Mouse (Mus musculus) T-cell, adult 2 months (primary cell): ENCODE data around the gene Gng7.
"Not testable (repeated sequence)": the region's sequence is repeated elsewhere in the genome, so short reads cannot be mapped to it uniquely, and the experiment has no call there.

Experiments used
- DNase-seq: peaks from one replicate; pipeline ENCODE4 v3.0.0; 2022; ENCODE audit warnings: low spot score

The Gng7 gene

DNA sequence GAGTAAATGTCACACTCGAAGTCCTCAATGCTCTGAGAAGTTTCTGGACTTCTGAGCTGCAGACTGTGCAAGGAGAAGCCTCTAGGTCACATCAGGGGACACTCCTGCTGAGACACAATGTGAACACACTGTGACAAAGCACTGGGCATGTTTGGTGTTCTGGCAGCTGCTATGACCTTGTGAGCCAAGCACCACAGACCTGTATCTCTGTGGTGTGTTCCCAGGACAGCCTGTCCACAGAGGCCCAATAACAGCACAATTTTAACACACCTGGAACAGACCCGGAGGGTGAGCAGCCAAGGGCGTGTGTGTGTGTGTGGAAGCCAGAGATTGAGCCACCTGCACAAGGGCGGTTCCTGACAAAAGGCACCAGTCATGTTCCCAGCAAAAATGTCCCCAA is 20.1 kb downstream of the Gng7 start:
- no peak for DNase-seq

DNA sequence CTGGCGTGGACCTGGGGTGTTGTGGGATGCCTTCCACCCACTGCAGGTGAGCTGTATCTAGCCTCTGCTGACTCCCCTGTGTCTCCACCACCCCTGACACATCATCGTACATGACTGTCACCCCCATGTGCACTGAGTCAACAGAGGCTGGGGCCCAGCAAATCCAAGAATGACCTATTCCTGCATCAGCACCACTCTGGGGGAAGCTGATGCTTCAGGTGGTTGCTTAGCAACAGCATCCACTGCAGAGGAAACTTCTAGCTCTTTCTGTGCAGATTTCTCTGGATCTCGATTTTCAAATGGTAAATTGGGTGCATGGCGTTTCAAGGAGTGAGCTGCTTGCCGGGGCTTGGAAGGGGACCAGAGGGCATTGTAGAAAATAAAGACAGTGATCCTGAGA is 21.5 kb downstream of the Gng7 start:
- no peak for DNase-seq

DNA sequence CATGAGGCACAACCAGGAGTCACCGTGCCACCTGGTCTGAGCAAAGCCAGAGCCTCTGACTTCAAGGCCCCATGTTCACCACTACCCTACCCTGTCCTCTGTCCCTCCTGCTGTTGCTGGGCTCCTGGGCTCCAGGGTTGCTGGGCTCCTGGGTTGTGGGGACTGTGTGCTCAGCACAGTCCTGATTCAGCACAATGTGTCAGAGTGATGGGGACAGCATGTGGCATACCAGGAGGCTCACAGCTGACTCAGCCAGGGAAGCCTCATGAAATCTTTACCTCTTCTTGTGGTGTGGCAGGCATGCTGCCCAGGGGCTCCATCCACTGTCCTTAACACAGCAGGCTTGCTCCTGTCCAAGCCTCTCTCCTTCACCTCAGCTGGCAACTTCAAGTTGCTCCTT is 22.8 kb downstream of the Gng7 start:
- no peak for DNase-seq

DNA sequence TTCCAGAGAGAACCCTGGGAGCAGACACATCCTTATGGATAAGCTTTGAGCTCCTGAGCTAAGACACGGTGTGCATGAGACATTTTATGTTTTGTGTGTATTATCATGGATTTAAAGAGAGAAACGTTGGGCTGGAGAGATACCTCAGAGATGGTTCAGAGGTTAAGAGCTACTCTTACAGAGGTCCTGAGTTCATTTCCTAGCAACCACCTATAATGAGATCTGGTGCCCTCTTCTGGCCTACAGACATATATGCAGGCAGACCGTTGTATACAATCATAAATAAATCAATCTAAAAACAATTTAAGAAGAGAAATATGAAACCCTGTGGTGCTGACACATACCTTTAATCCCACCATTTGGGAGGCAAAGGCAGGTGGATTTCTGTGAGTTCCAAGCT is 23.7 kb downstream of the Gng7 start:
- DNase-seq = peak; percentile 51

DNA sequence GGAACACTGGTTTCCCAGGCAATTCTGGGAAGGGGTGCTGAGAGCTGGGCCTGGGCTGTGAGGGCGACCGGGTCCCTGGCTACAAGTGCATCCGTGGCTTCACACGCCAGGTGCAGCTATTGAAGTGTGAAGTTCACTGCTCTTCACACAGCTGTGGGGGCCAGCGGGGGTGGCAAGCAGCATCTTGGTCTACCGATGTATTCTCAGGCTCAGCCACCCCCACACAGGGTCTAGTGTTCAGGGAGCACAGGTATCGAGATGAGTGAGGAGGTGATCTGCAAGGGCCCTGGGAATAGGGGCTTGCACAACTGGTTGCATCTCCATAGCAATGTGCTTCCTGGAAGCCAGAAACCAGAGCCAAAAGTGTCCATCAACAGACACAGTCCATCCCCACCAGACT is 24.3 kb downstream of the Gng7 start:
- no peak for DNase-seq

DNA sequence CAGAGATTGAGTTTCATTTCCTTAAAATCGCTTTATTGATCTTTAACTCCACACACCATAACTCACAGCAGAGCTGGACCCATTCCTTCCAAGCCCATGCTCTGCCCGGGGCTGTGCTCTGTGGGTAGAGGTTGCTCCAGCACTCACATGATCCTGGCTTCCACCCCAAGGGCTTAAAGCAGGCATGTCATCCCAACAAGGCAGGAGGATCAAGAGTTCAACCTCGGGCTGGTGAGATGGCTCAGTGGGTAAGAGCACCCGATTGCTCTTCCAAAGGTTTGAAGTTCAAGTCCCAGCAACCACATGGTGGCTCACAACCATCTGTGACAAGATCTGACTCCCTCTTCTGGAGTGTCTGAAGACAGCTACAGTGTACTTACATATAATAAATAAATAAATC is 24.9 kb downstream of the Gng7 start:
- DNase-seq = not testable (repeated sequence)

DNA sequence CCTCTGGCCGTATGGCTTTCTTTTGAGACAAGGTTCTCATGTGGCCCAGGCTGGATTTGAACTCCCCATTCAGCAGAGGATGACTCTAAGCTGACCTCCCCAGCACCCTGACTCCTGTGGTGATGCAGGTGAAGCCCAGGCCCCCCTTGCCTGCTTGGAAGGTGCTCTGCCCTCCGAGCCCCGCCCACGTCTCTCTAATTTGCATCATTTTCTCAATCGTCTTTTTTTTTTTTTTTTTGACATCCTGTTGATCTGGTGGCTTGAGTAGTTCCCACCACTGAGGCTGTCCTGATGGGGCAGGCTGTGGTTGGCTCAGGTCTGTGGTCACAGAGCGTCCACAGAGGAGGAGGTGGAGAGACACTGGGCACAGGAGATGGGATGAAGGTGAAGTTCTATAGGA is 25.3 kb downstream of the Gng7 start:
- peak; percentile 47 for DNase-seq

DNA sequence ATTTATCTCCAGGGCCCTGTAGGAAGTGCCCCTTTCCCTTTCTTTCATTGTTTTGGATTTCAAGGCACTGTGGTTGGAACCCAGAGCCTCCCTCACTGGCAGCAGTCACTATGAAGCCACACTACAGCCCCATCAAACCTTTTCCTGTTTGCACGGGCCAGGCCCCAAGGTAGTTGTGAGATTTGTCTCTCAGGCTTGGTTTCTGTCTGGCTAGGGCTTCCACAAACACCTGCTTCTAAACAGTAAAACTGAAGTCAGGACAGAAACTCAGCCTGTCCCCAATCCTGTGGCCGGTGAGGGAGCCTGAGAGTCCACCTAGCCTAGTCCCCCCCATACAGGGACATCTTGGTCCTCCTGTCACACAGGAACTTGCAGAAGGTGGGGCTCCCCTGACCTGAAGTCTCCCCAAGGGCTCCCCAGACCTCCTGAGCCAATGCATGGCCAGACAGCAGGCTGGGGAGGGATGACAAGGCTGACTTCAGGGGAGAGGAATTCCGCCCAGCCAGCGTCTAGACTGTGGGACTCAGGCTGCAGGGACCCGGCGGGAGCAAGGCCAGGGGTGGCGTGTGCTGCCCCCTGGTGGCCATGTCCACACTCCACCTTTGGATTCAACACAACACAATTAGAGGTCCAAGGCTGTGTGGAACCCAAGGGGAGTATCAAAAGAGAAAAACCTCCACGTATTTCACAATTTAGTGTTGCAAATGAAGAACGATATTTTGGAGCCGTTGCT is 26.9 kb downstream of the Gng7 start:
- DNase-seq = peak; percentile 70

DNA sequence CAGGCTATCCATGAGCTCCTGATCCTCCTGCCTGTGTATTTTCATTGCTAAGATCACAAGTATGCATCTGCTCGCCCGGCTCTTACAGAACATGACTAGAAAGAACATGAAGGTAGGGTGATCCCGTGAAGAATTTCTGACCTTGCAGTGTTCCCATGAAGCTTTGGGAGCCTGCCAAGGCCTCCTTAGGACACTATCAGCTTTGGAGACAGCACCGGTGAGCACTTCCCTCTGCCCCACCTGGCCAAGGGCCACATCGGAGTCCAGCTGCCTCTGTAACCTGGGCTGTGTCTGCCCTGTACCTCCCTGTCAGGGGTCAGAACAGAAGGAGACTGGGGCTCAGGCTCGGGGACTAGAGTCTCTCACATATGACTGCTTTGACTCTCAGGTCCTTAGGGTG is 28.0 kb downstream of the Gng7 start:
- DNase-seq = no peak

DNA sequence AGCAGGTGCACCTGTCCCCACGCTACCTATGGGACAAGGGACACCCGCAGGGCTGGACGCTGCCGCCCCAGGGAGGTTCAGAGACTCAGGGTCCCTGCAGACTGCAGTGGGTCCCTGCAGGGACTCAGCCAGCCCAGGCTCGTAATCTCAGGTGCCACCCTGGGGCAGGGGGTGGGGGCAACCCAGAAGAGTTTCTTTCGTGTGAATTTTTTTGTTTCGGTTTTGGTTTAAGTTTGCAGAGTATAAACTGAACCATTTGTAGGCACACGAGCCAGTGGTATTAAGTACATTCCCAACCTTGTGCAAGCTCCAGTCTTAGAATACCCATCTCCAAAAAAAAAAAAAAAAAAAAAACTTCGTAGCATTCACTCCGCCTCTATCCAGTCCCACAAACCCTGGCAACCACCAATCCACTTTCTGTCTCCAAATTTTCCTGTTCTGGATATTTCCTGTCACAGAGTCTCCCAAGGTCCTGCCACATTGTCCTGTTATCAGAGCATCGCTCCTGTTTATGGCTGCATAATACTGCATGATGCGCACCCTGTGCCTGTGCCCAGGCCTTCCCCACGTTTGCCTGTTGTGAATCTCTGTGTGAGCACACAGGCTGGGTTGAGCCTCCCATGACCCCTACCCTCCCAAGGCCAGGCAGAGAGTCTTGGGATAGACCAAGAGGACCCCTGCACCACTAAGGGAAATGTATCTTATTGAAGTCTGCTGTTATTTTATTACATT is 28.6 kb downstream of the Gng7 start:
- peak; percentile 37 for DNase-seq

DNA sequence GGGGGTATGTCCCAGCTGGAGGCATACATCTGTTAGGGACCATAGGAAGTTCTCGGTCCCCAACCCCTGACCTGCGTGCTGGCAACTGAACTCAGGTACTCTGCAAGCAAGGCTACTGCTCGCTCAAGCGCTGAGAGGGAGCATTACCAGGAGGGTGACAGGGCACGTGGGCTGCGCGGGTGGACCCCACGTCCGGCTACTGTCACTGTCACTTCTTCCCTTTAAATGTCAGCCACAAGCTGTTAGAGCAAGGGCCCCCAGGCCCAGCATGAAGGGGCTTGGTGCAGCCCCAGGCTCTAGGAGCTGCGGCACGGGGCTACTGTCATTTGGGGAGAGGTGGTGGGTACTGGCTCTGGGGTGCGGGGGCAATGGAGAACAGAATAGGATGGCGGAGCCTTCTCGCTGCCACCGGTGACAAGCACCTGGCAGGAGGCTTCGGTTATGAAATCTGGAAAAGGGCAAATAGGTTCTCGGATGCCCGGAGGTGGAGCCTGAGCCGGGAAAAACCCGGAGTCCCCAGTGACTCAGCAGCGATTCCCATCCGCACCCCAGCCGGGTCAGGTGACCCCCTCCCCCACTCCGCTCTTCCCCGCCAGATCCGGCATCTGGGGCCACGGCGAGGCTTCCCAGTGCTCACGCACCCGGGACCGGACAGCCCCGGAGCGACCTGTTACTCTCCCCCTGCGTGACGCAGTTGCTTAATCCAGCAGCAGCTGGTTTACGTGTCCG is 29.3 kb downstream of the Gng7 start:
- DNase-seq = peak; percentile 39

DNA sequence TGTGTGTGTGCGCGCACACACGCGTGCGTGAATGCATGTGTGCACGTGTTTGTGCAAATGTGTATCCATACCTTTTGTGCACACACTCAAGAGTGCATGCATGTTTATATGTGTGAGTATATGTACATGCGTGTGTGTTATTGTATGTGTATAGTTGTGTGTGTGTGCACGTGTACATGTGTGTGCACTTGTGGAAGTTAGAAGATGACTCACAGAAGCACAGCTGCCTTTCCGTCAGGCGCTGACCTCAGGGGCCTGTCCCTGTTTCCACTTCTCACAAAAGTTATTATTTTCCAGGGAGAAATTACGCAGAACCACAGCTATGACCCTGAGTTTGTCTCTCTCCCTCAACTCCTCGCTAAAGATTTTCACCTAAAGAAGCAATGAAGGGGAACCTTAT is 30.5 kb downstream of the Gng7 start:
- DNase-seq = no peak

DNA sequence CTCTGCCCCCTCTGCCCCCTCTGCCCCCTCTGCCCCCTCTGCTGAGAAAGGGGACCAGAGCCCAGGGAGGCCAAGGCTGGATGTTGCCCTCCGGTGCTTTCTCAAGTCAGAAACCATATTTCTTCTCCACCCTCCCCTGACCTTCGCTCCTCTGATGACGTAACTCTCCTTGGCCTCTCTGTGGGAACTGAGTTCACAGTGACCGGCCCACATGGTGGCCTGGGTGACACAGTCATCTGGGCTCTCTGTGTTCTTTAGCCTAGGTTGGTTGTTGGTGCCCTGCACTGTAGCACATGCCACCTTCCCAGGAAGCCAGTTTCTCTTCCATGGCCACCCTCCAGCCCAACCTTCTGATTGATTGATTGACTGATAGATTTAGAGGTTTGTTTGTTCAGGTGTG is 32.4 kb downstream of the Gng7 start:
- no peak for DNase-seq

DNA sequence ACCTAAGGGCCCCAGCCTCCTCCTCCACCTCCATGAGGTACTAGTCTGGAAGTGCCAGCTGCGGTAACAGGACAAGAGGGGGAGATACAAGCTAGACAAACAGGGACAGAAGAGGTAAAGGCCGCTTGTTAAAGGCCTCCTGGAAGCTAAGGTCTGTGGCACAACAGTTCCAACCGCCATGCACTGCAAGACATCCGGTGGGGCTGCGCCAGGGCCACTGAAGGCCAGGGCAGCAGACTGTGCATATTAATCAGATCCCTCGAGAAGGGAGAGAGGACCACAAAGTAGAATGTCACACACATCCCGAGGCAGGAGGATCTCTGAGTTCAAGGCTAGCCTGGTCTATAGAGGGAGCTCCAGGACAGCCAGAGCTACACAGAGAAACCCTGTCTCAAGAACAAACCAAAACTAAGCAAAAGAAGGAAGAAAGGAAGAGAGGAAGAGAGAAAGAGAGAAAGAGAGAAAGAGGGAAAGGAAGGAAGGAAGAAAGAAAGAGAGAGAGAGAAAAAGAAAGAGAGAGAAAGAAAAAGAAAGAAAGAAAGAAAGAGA is 33.1 kb downstream of the Gng7 start:
- no peak for DNase-seq

DNA sequence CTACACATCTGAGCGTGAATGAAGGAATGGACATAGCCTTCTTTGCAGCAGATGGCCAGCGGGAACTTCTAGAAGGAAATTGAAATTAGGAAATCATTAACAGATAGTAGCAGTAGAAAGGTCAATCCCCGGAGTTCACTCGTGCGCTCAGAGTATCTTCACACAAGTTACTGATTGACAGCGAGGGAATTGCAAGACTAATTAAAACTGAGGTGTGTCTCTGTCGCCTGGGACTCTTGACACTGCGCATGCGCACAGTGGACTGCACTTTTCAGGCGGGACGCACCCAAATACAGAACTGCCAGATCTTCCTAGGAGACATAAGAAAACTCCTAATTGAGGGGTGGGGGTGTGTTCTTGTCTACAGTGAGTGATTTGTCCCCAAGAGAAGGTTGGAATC is 39.3 kb downstream of the Gng7 start:
- no peak for DNase-seq

DNA sequence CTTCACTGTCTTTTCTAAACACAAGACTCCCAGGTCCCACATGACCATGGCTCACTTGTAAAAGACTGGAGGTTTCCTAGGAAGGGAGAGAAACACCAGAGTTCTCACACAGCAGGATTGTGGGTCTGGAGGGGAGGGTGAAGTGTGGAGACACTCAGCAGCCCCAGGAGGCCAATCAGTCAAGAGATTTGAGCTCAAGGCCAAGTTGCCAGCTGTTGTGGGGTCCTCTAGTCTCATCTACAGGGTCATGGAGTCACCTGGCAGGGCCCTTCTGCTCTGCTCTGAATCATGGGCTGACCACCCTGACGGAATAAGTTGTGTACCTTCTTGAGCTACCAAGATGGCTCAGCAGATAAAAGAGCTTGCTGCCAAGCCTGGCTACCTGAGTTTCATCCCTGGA is 41.0 kb downstream of the Gng7 start:
- DNase-seq = no peak

DNA sequence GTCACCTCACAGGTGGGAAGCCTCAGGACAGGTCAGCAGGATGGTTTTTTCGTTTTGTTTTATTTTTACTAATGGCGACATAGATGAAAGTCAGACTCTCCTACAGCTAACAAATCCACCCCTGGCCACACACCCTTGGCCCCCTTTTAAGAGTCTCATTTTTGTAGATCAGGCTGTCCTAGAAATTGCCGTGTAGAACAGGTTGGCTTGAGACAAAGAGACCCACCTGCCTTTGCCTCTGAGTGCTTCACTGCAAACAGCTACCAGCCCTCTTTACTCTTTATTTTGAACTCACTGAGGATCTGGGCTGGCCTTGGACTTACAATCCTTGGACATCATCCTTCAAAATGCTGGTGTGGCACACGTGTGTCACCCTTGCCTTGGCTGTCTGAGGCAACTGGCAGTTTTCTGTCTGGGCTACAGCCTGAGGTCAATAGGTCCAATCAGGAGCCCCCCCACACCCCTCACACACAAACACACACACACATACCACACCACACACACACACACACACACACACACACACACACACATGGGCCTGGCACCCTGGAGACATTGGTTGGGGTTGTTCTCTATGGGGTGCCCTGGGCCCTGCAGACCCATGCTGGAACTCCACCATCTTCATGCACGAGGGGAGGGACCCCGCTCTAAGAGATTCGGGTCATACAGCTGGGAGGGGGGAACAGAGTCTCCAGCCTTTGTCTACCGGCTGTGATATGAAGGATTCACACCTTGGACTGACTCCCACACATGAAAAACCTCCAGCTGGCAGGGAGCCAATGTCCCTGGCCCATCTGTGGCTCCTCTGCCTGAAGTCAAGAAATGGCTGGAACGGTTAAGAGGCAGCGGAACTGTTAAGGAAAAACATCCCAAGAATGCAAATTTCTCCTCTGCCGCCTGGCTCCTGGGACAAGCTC is 42.4 kb downstream of the Gng7 start:
- no peak for DNase-seq

DNA sequence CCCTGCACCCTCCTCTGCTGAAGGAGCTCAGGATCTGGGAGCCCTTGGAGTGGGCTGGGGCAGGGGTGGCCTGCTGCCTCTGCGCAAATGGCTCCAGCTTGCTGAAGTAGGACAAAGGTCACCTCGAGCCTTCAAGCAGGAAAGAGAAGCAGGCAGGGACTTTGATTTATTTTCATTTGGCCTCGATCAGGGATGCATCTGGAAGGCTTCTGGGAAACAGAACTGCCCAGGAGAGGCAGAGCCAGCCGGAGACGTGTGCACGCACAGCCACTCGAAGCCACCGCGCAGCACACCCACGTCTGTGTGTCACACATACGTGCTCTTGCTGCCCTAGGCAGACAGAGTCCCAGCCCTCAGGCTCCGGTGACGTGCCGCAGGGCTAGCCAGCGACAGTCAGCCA is 43.2 kb downstream of the Gng7 start:
- no peak for DNase-seq

DNA sequence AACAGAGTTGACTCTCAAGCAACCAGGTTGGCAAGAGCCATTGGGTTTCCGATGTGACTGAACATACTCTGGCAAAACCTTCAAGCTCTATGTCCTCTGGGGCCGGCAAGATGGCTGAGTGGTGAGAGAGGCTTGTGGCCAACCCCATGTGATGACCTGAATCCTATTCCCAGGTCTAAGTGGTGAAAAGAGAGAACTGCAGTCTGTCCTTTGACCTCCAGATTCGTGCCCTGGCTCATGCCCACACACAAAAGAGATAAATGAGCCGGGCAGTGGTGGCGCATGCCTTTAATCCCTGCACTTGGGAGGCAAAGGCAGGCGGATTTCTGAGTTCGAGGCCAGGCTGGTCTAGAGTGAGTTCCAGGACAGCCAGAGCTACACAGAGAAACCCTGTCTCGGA is 44.6 kb downstream of the Gng7 start:
- DNase-seq = no peak

DNA sequence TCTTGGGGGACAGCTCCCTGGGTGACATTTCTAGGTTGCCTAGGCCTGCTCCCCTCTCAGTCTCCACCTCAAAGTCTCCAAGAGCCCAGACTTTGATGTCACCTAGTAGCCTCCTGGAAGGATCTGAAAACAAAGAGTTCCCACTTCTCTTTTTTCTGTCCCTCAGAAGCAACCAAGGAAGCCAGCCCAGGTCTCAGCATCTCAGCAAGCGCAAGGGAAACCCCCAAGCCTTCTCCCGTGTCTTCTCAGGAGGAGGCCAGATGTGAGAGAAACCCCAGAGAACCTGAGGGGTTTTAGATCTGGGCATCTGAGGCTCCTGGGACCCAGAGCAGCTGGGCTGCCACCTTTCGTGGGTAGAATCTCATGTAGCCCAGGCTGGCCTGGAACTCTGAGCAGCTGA is 45.4 kb downstream of the Gng7 start:
- DNase-seq = no peak

DNA sequence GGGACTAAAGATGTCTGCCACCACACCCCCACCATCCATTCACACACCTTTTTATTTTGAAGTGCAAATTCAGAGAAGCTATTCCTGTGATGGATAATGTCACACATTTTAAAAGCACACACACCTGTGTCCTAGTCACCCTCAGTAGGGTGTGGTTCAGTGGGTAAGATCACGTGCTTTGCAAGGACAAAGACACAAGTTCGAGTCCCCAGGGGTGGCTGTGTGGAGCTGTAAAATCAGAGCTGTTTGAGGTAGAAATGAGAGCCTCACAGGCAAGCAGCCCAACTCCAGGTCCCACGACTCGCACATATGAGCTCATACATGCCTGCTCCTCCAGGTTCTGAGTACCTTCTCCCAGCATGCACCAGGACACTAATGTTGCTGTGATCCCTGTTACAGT is 46.6 kb downstream of the Gng7 start:
- DNase-seq = no peak

DNA sequence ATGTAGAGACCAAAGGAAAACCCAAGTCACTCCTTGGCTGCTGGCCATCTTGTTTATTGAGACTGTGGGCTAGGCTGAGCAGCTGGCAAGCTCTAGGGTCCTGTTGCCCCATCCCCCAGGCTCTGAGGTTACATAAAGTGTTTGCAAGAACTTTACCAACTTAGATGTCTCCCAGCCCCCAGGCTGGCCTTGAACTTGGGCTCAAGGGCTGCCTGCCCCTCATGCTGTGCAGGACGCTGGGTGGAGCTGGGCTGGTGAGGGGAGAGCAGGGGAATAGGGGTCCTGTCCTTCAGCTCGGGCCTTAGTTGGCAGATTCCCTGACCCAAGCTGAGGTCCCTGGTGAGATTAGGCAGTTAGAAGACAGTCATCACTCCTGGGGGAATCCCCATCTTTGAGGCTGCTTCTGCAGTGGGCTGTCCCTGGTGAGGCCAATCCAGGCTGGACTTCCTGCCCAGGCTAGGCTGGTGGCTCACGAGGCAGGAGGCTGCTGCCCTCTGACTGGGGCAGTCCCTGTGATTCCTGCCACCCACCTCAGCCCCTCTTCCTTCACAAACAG is 47.6 kb downstream of the Gng7 start:
- no peak for DNase-seq
